Mouse (Mus musculus): ENCODE measurements at regions not wholly inside any gene's neighbourhood (a gene's known extent, or its start where the extent isn't known, plus 50 kb on each side); places are given as distances from the start of the nearest gene placed in this dataset.

DNA sequence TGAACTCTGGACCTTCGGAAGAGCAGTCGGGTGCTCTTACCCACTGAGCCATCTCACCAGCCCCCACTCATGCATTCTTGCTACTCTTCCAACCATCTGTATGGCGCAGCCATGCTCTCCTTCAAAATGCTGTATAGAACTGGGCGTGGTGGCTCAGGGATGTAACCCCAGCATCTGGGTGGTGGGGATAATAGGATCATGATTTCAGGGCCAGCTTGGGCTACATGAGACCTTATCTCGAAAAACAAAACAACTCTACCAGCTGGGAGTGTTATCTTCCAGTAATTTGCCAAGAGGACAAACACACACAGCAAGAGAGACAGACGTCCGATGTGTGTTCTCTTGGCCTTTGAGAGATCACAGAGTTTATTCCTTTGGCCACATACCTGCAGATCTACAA, 69.8 kb upstream of the Lmo2 start:
- DNase-seq (ENCODE audit: low read depth, low spot score): no peak
- 85% methylated on average over 7 of the region's 7 CpGs for WGBS

DNA sequence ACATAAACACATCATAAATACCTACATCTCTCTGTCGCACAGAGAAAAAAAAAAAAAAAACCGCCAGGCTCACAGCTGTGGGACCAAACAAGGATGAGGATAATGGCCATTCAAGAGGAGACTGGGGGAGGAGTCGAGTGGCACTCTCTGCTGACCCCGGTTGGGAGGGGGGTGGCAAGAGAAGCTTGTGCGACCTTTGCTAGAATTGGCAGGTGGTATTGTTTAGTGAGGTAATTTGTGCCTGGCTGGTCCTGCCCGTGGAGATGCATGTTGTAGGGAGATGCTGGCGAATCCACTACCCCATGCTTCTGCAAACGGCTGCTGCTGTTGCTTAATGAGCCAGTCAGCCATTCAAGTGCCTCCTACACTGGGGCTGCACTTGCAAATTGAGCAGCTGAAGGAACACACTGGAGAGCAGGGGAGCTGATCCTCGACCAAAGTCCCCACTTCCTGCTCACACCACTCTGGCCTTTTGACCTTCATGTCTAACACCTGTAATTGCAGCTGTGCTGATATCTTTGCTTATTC, 66.5 kb upstream of the Lmo2 start:
- no peak for DNase-seq (ENCODE audit: low read depth, low spot score)
- WGBS: 19% methylated on average over 9 of the region's 9 CpGs

DNA sequence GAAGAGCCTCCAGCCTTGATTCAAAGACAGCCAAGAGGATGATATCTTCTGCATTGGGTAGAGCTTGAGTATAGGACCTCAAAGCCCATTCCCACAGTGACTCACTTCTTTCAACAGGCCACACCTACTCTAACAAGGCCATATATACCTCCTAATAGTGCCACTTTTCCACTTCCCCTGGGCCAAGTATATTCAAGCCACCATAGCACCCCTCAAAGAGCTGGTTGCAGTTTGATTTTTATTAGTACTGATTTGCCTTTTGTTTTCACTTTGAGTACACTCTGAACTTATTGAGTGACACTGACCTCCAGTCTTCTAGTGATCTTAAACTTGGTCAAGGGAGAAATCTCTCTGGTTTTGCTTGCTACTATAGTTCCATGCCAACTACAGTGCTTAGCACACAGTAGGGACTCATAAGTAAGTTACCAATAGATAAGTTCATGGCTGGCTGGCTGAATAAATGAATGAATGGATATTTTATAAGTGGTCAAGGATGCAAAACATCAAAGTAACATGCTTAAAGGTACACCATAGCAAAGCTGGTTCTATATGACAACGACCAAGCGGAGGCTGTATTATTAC, 64.5 kb upstream of the Lmo2 start:
- WGBS: 97% methylated on average over 2 of the region's 2 CpGs
- DNase-seq (ENCODE audit: low read depth, low spot score): no peak

DNA sequence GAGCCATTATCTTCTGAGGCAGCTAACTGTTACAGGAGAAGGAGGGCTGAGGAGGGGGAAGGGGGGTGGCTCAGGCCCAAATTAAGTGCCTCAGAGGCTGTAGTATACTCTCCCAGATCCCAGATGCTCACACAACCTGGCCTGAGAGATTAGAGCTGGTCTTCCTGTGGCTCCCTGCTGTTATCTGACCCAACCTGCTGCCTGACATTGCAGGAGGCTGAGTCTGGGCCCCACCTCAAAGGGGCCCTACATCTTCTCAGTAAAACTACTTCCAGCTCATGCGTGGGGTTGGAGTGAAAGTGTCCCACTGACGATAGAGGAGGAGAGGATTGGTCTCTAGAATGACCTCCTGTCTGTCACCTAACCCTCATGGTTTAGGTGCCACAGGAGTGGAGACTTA, 64.0 kb upstream of the Lmo2 start:
- WGBS: 54% methylated on average over 2 of the region's 2 CpGs
- no peak for DNase-seq (ENCODE audit: low read depth, low spot score)

DNA sequence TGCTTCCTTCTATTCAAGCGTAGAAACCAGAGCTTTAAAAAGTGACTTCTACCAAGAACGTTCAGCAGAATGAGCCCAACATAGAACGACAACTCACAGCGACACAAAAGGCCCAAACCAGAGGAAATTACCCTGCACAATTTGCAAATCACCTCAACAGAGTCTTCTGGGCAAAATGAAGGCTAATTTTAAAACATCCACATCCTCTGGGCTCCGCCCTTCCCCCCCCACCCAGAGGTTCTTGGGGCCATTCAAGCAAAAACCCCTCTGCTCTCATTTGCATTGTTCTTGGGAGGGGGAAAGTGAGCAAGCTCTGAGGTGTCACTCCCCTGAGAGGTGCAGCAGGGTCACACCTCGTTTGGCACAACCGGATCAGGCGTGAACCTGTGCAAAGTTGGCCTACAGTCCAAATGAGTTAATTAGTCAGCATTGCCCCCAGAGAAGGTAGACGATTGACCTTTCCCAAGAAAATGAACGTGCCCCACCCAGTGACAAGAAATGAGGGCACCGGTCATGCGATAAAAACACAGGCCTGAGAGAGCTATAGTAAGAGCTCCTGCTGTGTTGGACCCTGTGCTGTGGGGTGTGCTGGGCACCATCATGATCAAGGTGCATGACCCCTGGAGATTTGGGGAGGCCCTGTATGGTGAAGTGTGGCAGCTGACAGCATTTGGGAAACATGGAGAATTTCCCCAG, 62.7 kb upstream of the Lmo2 start:
- DNase-seq (ENCODE audit: low read depth, low spot score): no peak
- whole genome bisulfite sequencing: 46% methylated on average over 12 of the region's 12 CpGs

DNA sequence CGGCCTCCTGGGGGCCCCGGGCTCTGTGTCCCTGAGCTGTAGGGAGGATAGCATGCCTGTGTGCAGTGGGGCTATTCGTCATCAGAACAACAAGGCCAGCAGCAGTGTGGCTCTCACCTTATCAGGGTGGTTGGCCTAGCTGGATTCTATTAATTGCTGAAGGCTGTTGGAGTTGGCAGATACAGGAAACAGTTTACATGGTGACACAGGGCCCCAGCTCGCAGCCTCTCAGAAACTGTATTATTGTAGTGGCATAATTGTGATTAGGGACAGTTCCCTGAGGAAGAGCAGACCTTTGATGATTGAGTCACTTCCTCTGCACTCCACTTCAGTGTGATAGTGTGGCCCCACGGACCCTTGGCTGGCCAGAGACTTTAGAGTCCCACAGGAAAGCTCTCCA, 61.6 kb upstream of the Lmo2 start:
- 58% methylated on average over 5 of the region's 5 CpGs for WGBS
- no peak for DNase-seq (ENCODE audit: low read depth, low spot score)

DNA sequence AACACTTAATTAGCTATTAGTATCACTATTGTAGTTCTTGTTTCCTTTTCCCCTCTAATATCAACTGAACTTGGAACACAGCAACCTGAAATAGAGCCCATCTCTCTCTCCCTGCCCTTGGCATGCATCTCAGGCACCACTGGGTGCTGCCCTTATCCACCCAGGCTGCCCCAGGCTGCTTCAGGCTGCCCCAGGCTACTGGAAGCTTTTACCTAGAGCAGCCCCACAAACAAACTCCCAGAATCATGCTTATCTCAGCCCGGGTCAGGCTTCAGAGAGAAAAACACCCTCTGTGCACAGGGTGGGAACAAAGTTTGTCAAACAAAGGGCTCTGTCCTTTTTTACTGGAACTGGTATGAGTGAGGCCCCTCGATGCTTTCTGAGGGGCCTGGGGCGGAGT, 61.0 kb upstream of the Lmo2 start:
- WGBS: 43% methylated on average over 3 of the region's 3 CpGs

DNA sequence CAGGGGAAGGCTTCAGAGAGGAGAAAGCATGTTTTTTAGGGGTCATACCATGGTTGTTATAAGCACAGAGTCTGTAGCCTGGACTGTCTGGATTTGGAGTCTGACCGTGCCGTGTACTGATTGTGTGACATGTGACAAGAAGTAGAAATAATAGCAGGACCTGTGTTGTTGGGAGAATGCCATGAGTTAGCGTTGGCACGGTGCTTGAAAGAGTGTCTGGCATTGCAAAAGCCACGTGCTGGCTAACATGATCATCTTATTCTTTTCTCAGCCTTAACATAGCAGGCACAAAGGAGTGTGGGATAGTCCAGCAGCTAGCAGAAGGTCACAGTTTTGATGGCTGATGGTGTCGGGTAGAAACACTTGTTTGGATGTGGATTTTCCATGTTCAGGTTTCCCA, 58.1 kb upstream of the Lmo2 start:
- no peak for DNase-seq (ENCODE audit: low read depth, low spot score)
- 83% methylated on average over 6 of the region's 6 CpGs for WGBS

More for the DNA sequence above, 61.0 kb upstream of the Lmo2 start:
- no peak for DNase-seq (ENCODE audit: low read depth, low spot score)

DNA sequence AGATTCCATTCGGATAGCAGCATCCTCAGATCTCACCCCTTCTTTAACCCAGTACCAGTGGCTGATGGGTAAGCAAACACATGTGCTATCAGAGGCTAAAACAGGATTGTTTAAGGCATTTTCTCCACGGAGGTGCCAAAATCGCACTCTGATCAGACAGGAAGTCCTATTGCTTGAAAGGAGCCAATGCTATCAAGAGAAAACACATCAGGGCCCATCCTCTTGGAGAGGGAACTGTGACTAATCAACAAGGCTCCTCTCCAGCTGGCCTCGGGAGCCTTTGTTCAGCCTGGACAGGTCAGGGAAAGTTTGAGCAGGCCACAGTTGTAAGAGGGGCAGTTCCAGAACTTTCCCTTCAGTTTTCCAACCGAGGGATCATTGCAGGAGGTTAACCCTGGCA, 57.4 kb upstream of the Lmo2 start:
- no peak for DNase-seq (ENCODE audit: low read depth, low spot score)
- WGBS: 48% methylated on average over 5 of the region's 5 CpGs

DNA sequence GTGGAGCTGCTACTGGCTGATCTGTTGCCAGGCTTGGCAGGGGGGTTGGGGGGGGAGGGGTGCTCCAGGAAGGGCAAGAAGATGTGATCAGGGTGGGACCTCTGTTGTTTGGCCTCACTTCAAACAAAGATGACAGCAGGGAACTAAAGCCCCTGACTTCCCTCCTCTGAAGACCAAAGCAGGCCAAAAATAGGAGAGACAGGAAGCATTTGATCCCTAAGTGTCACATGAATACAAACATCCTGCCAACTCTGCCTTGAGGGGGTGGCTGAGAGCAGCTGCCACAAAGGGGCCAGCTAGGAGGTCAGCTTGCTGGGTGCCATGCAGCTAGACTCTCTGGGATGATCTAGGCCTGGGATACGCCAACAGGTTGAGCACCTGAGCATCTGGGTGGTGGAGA, 56.3 kb upstream of the Lmo2 start:
- DNase-seq (ENCODE audit: low read depth, low spot score): no peak
- WGBS: 100% methylated on average over 1 of the region's 1 CpGs

DNA sequence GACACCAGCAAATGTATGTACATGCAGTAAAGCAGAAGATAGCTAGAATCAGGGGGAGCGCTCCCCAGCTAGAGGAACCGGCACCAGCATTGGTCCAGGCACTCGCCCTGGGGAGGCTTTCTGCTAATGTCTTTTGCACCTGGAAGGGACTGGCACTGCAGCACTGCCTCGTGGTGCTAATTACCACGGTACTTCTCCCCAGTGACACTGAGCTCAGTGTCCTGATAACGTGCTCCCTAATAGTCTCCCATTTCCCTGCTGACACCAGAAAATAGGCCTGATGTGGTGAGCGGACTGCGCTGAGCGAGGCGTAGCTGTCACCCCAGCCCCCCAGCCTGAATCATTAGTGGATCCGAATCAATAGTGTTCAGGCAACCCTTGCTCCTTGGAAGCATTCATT, 55.0 kb upstream of the Lmo2 start:
- WGBS: 78% methylated on average over 11 of the region's 11 CpGs
- DNase-seq (ENCODE audit: low read depth, low spot score): no peak

DNA sequence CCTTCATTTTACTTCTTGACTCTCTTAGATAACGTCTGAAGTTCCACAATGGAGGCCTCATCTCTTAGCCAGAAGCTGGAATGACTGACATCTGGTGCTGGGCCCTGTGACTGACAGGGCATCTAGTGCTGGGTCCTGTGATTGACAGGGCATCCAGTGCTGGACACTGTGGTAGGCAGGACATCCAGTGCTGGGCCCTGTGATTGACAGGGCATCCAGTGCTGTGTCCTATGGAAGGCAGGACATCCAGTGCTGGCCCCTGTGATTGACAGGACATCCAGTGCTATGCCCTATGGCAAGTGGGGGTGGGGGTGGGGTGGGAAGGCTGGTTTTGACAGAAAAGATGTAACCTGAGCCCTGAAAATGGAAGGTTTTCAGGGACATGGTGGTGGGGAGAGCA, 52.1 kb upstream of the Lmo2 start:
- no peak for DNase-seq (ENCODE audit: low read depth, low spot score)
- 74% methylated on average over 1 of the region's 1 CpGs for WGBS

DNA sequence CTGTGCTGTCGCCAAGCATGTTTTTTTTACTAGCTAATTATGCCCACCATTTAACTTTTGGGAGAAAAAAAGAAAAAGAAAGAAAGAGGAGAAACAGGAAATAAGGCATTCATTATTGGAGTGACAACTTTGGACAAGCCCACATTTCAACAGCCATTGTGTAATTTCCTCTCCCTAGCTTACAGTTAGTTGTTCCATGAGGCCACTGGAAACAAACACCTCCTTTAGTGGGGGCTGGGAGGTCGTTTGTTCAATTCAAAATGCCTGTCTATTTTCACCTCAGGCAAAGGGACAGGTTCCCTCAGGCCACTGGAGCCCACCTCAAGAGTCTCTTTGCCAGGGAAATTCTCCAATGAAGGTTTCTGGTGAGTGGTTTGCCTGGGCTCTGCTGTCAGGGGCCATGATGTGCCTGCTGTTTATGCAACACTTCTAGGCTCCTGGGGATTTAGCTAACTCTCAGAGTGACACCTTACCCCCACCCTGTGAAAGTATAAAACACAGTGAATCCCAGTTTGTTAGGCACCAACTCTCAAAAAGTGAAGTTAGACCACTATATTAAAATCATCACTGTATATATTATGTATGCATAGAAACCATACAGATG, 51.1 kb upstream of the Lmo2 start:
- no peak for DNase-seq (ENCODE audit: low read depth, low spot score)

More for the DNA sequence above, 51.1 kb upstream of the Lmo2 start:
- WGBS: 24% methylated on average over 2 of the region's 2 CpGs

Data from large intestine, adult 2 months (tissue).